Mouse (Mus musculus): ENCODE data around the gene Tmem116.
"Not testable (repeated sequence)": the region's sequence is repeated elsewhere in the genome, so short reads cannot be mapped to it uniquely, and the experiment has no call there.

- TF ChIP-seq CTCF, EP300 (IDR thresholded peaks at IDR 0.05; ENCODE audit: low read depth): not testable (repeated sequence)
Observed at GRCm38 (mm10) chr5:121501424-121501996, 49.8 kb downstream of the Tmem116 start.
